Mouse (Mus musculus) T-cell, adult 2 months (primary cell): ENCODE results near the gene Rrad.
A peak's percentile ranks its signal among the peaks of the same experiment; 100 is the strongest.

Experiments used
- DNase-seq: peaks from one replicate; pipeline ENCODE4 v3.0.0; 2022; ENCODE audit warnings: low spot score

Rrad gene

DNA sequence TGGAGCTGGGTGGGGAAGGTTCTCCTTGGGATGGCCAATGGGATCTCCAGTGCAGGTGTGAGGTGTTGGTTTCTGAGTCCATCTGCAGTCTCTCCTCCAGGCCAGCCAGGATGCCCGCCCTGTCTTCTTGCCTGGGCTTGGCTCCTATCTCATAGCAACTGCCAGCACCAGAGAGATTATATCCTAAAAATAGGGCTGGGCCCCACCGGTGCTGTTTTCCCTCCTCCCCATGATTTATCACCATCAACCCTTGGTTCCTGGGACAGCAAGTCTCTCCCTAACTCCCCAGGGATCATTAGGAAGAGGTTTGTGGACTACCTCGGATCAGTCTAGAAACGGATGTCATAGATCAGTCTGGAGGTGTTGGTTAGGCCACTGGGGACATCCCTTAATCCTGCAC, 18.0 kb downstream of the Rrad start:
- no peak for DNase-seq

DNA sequence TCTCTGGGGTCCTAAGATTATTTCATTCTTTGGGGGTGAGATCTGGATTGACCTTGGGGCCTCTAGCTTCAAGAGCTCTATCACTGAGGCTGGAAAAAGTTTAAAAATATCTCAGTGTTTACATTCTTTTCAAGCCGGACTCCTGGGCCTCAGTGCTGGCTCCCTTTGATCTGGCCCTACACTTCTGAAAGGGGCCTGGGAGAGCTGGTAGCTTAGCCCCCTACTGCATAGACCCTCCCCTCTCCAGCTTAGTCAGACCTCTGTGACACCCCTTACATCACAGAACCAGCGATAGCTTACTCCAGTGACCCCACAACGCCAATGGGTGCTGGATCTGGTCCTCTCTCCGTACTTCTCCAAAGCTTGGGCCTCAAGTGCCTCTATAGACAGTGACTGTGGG, 19.5 kb downstream of the Rrad start:
- no peak for DNase-seq

DNA sequence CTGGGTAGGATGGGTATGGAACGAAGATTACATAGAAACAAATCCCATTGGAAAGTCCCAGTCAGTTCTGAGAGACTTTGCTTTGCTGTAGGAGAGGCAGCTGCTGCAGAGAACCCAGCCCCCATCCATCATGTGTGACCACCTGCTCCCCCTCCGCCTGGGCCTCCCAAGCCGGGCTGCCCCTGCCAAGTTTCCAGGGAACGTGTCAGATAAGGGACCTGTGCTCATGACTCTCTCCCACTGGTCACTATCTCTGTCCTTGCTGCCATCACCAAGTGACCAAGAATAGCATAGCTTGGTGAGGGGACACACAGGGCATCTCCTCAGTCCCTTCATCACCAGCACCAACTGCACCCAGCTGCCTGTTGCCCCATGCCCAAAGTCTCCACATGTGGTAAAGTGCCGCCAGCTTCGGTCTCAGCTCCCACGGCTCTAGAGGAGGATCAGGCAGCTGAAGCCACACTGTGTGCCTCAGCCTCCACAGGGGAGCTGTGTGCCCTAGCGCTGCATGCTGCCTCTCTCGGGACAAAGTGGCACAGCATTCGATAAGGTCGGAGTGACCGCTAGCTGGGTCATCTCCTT, 20.9 kb downstream of the Rrad start:
- no peak for DNase-seq

DNA sequence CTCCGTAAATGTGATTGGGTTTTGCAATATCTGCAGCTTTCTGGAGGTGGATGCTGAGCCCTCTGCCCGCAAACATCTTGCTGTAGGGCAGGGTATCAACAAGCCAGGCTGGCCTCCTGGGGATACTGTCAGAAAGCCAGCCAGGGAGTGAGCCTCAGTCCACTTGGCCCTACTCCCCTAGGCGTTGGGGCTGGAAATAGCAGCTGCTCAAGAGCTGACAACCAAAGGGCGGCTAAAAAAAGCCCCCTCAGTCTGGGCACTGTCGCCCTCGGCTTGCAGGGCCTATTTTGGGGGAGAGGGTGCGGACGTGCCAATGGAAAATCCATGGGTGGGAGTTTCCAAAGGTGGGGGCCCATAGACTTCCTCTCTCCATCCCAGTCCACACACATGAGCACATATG, 21.9 kb downstream of the Rrad start:
- no peak for DNase-seq

DNA sequence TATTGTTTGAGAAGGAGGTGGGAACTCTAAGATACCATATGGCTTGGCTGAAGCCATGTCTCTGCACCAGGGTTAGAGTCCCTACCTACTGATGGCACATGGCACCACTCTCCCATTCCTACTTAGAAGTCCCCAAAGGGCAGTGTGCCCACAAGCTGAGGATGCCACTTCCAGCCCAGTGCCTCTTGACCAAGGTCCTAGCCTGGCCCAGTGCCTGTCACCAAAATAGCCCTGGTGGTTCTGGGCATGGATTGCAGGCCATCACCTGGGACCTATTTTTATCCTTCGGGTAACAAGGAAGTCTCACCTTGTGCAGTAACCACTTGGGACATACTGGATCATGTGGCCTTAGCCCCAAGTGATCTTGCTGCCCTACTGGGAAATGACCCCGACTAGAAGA, 23.2 kb downstream of the Rrad start:
- no peak for DNase-seq

DNA sequence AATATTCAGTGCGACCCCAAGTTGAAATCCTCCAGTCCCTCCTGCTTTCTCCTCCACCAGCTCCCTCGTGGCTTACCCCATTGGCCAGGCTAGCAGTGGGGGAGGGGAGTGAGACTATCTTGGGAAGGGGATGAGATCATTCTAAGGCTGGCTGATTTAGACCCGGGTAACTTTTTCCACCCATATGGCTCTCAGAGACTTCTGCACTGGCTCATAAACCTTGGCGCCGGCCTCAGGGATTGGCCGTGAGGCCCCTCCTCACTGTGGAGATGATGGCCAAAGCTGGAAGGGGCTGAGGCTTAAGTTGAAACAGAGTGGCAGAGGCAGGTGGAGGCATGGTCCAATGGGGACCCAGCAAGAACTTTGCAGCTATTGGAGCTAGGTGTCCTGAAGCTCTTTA, 24.8 kb downstream of the Rrad start:
- no peak for DNase-seq

DNA sequence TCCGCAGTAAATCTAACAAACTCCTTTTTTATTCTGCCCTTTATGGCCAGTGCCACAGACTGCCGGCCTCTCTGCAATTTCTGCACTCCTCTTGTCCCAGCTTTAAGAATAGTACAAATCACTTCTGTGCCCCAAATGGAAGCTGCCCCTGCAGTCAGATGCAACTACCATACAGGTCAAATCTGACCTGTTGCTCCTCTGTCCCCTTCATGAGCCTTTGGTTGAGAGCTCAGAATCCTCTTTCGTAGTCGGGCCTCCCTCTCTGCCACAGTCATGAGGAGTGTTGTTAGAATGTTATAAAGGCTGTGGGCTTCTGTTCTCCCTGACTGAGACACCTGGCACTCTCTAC, 27.9 kb downstream of the Rrad start:
- DNase-seq: no peak

DNA sequence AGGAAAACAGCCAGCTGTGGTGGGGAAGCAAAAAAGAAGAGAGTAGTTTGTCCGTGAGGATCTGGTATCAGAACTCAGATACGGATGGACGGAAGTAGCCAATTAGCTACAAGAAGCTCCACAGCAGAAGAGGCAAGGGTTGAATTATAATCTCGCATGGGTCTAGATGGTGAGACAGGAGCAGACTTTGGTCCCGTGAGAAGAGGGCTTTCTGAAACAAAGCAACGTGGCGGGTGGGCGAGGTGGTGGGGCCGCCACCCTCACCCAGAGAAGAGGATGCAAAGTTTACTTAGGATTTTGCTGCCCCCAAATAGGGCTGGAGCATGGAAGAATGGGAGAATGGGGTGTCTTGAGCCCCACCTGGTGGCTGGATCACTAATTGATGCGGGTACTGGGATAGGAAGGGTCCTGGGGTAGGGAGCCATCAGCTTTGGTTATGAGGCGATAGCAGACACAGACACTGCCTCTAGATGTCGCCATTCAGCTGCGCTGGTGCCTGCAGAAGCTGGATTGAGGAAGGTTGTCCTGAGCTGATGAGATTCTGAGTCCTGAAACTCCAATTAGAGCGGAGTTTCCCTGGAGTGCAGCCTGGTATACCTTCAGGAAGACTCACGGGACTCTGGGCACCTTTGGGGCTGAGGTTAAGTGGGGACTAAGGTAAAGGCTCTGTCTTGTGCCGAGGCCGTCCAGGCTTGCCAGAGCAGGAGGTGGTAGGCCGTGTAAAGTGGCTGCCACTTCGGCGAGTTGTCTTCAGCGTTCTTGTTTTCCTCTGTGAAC, 28.5 kb downstream of the Rrad start:
- peak; percentile 63 for DNase-seq

DNA sequence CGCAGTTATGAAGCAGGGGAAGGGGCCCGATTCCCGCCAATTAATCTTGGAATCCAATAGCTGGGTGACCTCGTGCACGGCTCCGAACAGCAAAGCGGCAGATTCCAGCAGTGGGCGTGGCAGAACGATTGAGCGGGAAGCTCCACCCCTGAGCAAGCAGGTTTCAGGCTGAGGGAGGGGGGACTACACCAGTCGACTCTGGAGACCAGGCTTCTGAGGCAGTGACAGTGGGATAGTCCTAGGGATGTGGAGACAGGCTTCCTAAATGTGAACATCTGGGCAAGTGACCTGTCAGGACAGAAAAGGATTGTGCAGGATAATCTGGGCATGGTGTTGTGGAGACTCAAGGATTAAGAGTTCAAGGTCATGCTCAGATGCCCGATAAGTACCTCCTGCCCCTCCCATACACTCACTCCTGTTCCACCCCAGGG, 29.2 kb downstream of the Rrad start:
- DNase-seq: no peak

DNA sequence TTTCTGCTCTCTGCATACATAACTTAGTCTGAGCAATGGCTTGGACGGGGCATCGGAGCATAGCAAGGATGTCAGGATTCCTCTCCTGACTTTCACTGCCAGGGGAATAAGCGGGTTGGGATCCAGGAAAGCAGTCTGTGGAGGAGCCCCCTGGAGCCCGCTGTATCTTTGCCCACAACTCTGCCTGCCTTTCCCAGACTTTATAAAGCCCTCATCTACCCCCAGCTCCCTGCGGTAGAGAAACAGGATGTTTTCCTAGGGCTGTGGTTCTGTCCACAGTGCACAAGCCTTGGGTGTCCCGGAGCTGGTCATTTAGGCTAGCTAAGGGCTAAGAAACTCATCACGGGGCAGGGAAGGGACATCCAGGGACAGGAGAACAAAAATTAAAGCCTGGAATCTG, 29.7 kb downstream of the Rrad start:
- DNase-seq: no peak

DNA sequence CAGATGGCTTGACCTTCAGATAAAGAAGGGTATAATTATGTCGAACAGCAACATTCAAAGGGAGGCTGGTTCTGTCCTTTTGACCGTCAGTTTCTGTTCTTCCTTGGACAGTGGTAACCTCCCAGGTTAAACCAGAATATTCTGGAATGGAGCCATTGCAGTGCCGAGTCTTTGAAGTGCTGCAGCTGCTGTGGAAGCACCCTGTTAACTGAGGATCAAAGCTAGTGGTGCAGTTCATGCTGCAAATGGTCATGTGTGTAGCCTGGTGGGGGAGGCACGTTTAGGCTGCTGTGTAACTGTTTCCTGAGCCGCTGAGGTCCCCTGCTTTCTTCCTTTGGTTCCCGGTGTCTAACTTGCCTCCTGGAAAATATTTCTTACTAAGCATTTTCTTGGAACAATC, 32.6 kb downstream of the Rrad start:
- DNase-seq: no peak

DNA sequence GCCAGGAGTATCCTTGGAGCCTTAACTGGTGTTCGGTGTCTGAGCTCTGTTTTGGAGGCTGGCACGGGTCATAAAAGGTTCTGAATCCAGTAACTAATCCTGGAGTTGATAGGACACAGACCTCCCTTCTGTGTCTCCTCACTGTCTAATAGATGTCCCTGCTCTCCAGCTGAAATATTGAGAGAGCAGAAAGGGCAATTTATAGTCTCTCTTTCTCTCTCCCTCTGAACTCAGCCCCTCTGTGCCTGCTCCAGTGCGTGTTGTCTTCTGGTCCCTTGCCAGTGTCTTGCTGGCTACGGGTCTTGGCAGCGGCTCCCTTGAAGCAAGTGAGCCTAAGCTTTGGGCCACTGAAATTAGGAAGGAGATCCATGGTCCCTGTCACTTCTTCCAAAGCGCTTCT, 33.5 kb downstream of the Rrad start:
- no peak for DNase-seq

DNA sequence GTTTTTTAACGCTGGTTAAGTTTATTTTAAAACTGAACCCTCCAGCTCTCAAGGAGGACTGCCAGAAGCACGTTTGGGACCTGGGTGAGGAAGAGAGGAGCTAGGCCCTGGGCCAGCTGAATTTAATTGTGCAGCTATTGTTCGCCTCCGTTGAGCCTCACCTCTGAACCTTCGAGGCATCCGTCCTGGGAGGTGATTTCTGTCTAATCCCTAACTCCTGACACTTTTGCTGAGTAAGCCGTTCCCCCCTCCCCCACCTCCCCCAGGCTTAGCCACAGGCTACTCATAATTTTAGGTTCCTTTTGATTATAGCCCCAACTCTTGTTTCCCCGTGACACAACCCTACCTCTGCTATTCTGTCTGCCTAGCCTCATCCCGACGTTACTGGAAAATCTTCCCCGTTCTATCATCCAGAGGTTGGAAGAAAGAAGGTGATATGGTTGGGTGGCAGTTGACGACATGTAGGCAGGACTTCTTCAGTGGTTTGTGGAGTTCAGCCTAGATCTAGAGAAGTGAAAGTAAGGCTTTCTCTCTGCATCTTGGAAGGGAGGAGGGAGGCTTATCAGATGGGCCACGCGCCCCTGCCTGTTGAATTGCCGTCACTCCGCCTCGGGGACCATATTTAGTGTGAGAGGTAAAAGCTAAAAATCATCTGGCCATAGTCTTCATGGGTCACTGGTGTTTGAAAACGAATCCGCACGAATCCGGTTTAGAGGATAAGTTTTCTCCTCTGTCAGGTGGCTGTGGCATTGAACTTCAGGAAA, 35.2 kb downstream of the Rrad start:
- no peak for DNase-seq

DNA sequence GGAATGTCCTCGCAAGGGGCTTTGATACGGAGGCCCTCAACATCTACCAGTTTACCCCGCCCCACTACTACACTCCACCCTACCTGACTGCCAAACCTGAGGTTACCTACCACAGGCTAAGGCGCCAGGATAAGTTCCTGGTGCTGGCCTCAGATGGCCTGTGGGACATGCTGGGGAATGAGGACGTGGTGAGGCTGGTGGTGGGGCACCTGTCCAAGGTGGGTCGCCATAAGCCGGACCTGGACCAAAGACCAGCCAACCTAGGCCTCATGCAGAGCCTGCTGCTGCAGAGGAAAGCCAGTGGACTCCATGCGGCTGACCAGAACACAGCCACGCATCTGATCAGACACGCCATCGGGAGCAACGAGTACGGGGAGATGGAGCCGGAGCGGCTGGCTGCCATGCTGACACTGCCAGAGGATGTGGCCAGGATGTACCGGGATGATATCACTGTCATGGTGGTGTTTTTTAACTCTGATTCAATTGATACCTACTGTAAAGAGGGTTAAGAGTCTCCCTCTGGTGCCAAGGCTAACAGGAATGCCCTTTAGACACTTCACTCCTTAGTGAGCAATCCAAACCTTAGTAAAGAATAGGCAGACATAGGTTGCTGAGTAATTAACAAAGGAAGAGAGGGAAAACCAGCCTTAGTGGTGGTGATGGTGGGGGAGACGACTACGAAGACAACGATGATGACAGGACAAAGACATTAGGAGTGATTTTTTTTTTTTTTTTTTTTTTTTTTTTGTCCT, 36.3 kb downstream of the Rrad start:
- DNase-seq: no peak

DNA sequence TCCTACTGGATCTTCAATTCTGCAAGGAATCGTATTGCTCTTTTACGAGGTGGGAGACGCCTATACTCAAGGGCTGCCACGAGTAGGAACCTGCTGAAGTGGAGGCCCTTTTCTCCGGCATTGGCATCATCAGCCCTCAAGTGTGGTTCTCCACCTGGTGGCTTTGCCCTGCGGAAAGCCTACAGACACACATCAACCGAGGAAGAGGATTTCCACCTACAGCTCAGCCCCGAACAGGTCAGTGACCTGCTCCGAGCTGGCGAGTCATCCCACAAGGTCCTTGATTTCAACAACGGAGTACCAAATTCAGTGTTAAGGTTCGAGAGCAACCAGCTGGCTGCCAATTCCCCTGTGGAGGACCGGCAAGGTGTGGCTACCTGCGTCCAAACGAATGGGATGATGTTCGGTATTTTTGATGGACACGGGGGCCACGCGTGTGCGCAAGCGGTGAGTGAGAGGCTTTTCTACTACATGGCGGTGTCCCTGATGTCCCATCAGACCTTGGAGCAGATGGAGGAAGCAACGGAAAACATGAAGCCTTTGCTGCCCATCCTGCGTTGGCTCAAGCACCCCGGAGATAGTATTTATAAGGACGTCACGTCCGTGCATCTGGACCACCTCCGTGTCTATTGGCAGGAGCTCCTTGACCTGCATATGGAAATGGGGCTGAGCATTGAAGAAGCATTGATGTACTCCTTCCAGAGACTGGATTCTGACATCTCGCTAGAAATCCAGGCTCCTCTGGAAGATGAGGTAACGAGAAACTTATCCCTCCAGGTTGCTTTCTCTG, 37.4 kb downstream of the Rrad start:
- DNase-seq: no peak

DNA sequence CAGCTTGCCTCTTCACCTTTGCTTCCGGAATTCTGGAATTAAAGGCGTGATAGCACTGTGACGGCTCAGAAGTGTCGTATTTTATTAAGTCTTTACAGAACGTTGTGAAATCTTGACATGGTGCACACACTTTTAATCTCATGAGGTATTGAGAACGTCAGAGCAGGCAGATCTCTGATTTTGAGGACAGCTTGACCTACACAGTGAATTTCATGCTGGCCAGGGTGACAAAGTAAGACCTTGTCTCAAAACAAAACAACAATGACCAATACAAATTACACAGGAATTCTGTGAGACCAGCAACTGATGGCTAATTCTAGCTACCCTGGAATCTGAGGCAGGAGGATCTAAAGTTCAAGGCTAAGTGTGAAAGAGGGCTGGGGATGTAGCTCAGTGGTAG, 38.6 kb downstream of the Rrad start:
- DNase-seq: no peak

DNA sequence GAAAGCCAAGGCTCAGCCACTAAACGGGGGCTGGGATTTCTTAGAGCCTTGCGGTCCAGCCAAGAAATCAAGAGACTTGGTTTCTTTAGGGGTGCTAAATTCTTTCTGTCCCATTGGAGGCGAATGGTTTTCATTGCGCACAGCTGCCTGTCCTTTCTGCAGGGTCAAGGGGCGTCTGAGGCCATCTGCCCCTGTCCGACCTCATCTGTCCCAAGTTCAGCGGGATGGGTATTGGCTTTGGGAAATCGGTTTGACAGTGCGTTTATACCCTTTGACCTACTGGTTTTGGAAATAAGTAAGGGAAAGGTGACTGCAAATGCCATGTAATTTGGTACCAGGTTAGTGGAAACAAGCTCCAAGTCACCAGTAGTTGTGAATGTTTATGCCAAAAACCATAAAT, 39.3 kb downstream of the Rrad start:
- no peak for DNase-seq

DNA sequence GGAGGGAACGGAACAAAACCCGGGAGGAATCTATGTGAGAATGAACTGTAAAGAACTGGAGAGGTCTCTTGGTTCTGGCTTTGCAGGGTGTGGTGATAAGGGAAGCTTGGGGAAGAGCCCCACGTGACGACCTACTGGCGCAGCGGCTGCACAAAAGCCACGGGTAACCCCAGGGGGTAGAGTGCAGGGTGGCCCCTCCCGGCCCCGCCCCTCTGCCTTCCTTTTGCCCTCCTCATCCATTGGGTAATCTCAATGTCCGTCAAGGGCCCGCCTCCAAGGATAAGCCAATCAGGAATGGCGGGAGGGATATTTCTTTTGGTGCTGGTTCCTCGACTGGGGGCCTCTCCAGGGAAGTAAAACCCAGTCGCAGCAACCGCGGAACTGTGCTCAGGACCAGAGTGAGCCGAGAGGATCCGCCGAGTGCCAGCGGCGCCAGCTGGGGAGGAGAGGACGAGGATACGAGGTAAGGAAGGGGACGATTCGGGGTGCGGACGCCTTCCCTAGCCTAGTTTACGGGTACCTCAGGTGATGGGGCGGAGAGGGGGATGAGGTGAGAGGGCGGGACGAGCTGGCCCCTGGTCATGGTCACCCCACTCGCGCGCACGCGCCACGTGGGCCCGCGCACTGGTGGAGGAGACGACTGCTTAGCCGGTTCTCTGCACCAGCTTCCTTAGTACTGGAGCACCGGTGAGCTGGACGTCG, 39.8 kb downstream of the Rrad start, which contains the start of gene Pdp2:
Gene Pdp2 (plus strand): TSS at position 319 of the 702 bp plus-strand sequence.
- peak; percentile 83 for DNase-seq

DNA sequence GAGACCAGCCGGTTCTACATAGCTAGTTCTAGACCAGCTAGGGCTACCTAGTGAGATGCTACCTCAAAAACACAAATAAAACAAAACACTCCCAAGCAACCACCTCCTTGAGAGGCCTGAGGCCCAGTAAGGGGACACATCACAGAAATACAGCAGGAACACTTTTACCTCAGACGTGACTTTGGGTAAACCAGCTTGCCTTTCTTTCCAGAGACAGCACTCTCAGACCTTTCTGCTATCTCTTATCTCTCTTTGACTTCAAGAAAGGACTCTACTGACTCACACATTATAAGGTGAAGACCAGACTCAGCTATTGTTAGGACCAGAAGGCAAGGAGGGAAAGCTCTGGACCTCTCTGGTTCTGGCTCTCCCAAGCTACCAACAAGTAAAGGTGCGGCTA, 40.8 kb downstream of the Rrad start:
- DNase-seq: no peak

DNA sequence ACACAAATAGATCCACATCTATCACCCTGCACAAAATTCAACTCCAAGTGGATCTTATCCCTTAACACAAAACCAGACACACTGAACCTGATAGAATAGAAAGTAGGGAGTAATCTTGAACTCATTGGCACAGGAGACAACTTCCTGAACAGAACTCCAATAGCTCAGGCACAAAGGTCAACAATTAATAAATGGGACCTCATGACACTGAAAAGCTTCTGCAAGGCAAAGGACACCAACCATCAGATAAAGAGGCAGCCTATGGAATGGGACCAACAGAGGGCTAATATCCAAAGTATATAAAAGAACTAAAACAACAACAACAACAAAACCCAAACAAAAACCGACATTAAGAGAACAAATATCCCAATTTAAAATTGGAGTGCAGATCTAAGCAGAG, 46.6 kb downstream of the Rrad start:
- DNase-seq: no peak
